Mouse (Mus musculus): Measurements from ENCODE around the gene Gm5269. TPM values are rescaled to one million over a fixed set of nuclear protein-coding genes. Genes with fewer than 3 reads are reported as not detected.

Gm5269 gene
- total RNA-seq, 1 experiment: not detected

- no peak for DNase-seq (ENCODE audit: low read depth, low spot score)
- Histone ChIP-seq H3K9ac (ENCODE audit: insufficient read depth, low read depth, low read length, poor library complexity, severe bottlenecking) (no peak overlapping the region), H3K4me3 (ENCODE audit: insufficient read depth in 1 of 2, low read depth in 1 of 2, low read length in 2 of 2, poor library complexity in 1 of 2, severe bottlenecking in 1 of 2) (no peak overlapping the region), H3K27ac (ENCODE audit: insufficient read depth, low read depth, low read length, poor library complexity, severe bottlenecking) (no peak overlapping the region), H3K36me3 (ENCODE audit: control insufficient read depth, insufficient read depth, low read length, poor library complexity, severe bottlenecking) (no peaks in the 10 kb centered on the region), H3K4me1 (ENCODE audit: control insufficient read depth in 2 of 2, insufficient read depth in 2 of 2, low read length in 2 of 2, poor library complexity in 1 of 2) (peaks cover 0 to 9% of the 10 kb centered on the region in 2 experiments; a peak in 1 of 4 replicates), H3K9me3 (ENCODE audit: control insufficient read depth, insufficient read depth, low read depth, low read length) (no peaks in the 10 kb centered on the region)
- in situ Hi-C loops (cut with MboI; ENCODE audit: low sequenced_read_pairs in 2 of 2, unreplicated experiment in 2 of 2): no loop called here
- no peak for TF ChIP-seq MAFK (IDR thresholded peaks at IDR 0.05; ENCODE audit: insufficient read depth, low read depth, low read length)
- no peak for TF ChIP-seq HCFC1 (IDR thresholded peaks at IDR 0.05; ENCODE audit: borderline replicate concordance, insufficient read depth, low read length)
- no peak for TF ChIP-seq CHD2 (IDR thresholded peaks at IDR 0.05; ENCODE audit: low read depth, low read length)
- no peak for TF ChIP-seq ZNF384 (IDR thresholded peaks at IDR 0.05; ENCODE audit: low read depth, low read length)
- TF ChIP-seq ZC3H11A (IDR thresholded peaks at IDR 0.05; ENCODE audit: borderline replicate concordance, low read depth, low read length): no peak
Observed at GRCm38 (mm10) chr1:45882076-45882475, 8.0 kb downstream of the Gm5269 start.

- Histone ChIP-seq H3K4me3 (ENCODE audit: insufficient read depth in 1 of 2, low read depth in 1 of 2, low read length in 2 of 2, poor library complexity in 1 of 2, severe bottlenecking in 1 of 2) (no peak overlapping the region), H3K4me1 (ENCODE audit: control insufficient read depth in 2 of 2, insufficient read depth in 2 of 2, low read length in 2 of 2, poor library complexity in 1 of 2) (peaks cover 0 to 9% of the 10 kb centered on the region in 2 experiments; a peak in 1 of 4 replicates), H3K9ac (ENCODE audit: insufficient read depth, low read depth, low read length, poor library complexity, severe bottlenecking) (no peak overlapping the region), H3K27ac (ENCODE audit: insufficient read depth, low read depth, low read length, poor library complexity, severe bottlenecking) (no peak overlapping the region), H3K36me3 (ENCODE audit: control insufficient read depth, insufficient read depth, low read length, poor library complexity, severe bottlenecking) (no peaks in the 10 kb centered on the region), H3K9me3 (ENCODE audit: control insufficient read depth, insufficient read depth, low read depth, low read length) (no peaks in the 10 kb centered on the region)
- in situ Hi-C loops (cut with MboI; ENCODE audit: low sequenced_read_pairs in 2 of 2, unreplicated experiment in 2 of 2): no loop called here
- no peak for TF ChIP-seq HCFC1 (IDR thresholded peaks at IDR 0.05; ENCODE audit: borderline replicate concordance, insufficient read depth, low read length)
- no peak for DNase-seq (ENCODE audit: low read depth, low spot score)
Observed at GRCm38 (mm10) chr1:45881228-45881832, 8.7 kb downstream of the Gm5269 start.

GRCm38 (mm10) chr1:45877463-45877862 lies 12.6 kb downstream of the Gm5269 start:
- no peaks in the 10 kb centered on the region for H3K9me3 ChIP-seq (ENCODE audit: control insufficient read depth, insufficient read depth, low read depth, low read length)
- no peak overlapping the region for H3K4me3 ChIP-seq (ENCODE audit: insufficient read depth in 1 of 2, low read depth in 1 of 2, low read length in 2 of 2, poor library complexity in 1 of 2, severe bottlenecking in 1 of 2)
- H3K4me1 ChIP-seq (ENCODE audit: control insufficient read depth in 2 of 2, insufficient read depth in 2 of 2, low read length in 2 of 2, poor library complexity in 1 of 2): peaks cover 3 to 7% of the 10 kb centered on the region in 2 experiments; a peak in 2 of 4 replicates
- no peaks in the 10 kb centered on the region for H3K36me3 ChIP-seq (ENCODE audit: control insufficient read depth, insufficient read depth, low read length, poor library complexity, severe bottlenecking)
- in situ Hi-C loops (cut with MboI; ENCODE audit: low sequenced_read_pairs in 2 of 2, unreplicated experiment in 2 of 2): no loop called here
- TF ChIP-seq CHD2 (IDR thresholded peaks at IDR 0.05; ENCODE audit: low read depth, low read length) (no peak), ZC3H11A (IDR thresholded peaks at IDR 0.05; ENCODE audit: borderline replicate concordance, low read depth, low read length) (no peak), MAFK (IDR thresholded peaks at IDR 0.05; ENCODE audit: insufficient read depth, low read depth, low read length) (no peak), ZNF384 (IDR thresholded peaks at IDR 0.05; ENCODE audit: low read depth, low read length) (no peak), HCFC1 (IDR thresholded peaks at IDR 0.05; ENCODE audit: borderline replicate concordance, insufficient read depth, low read length) (no peak)
- H3K27ac ChIP-seq (ENCODE audit: insufficient read depth, low read depth, low read length, poor library complexity, severe bottlenecking): no peak overlapping the region
- DNase-seq (ENCODE audit: low read depth, low spot score): no peak
- no peak overlapping the region for H3K9ac ChIP-seq (ENCODE audit: insufficient read depth, low read depth, low read length, poor library complexity, severe bottlenecking)

GRCm38 (mm10) chr1:45876450-45877198 lies 13.4 kb downstream of the Gm5269 start:
- Histone ChIP-seq H3K27ac (ENCODE audit: insufficient read depth, low read depth, low read length, poor library complexity, severe bottlenecking) (no peak overlapping the region), H3K4me3 (ENCODE audit: insufficient read depth in 1 of 2, low read depth in 1 of 2, low read length in 2 of 2, poor library complexity in 1 of 2, severe bottlenecking in 1 of 2) (no peak overlapping the region), H3K36me3 (ENCODE audit: control insufficient read depth, insufficient read depth, low read length, poor library complexity, severe bottlenecking) (no peaks in the 10 kb centered on the region), H3K9me3 (ENCODE audit: control insufficient read depth, insufficient read depth, low read depth, low read length) (no peaks in the 10 kb centered on the region), H3K9ac (ENCODE audit: insufficient read depth, low read depth, low read length, poor library complexity, severe bottlenecking) (no peak overlapping the region), H3K4me1 (ENCODE audit: control insufficient read depth in 2 of 2, insufficient read depth in 2 of 2, low read length in 2 of 2, poor library complexity in 1 of 2) (peaks cover 3 to 7% of the 10 kb centered on the region in 2 experiments; a peak in 2 of 4 replicates)
- no peak for TF ChIP-seq HCFC1 (IDR thresholded peaks at IDR 0.05; ENCODE audit: borderline replicate concordance, insufficient read depth, low read length)
- no peak for TF ChIP-seq ZC3H11A (IDR thresholded peaks at IDR 0.05; ENCODE audit: borderline replicate concordance, low read depth, low read length)
- TF ChIP-seq MAFK (IDR thresholded peaks at IDR 0.05; ENCODE audit: insufficient read depth, low read depth, low read length): no peak
- in situ Hi-C loops (cut with MboI; ENCODE audit: low sequenced_read_pairs in 2 of 2, unreplicated experiment in 2 of 2): no loop called here
- DNase-seq (ENCODE audit: low read depth, low spot score): no peak

Data from ES-E14 (cell line).